Mouse (Mus musculus) midbrain, embryonic 12.5 days (tissue): ENCODE results near the gene Tnni2. TPM values are rescaled to one million over a fixed set of nuclear protein-coding genes. Genes with fewer than 3 reads are reported as not detected.

Experiments
- ATAC-seq: fragments of 200-750 bp; cut with Nextera tagmentation; 2 replicates; pipeline ENCODE4 v1.8.0; 2017; ENCODE audit warnings: low read depth, moderate TSS enrichment, moderate library complexity; ENCODE audit not compliant: low FRiP score
- H3K27ac ChIP-seq: fragments of 300-500 bp; sonication (generic); replicated peaks from 2 replicates; pipeline ENCODE4 v1.5.1; 2016; ENCODE audit warnings: mild to moderate bottlenecking
- H3K27me3 ChIP-seq: fragments of 300-500 bp; sonication (generic); 2 replicates; pipeline ENCODE4 v1.6.1; 2016; ENCODE audit warnings: mild to moderate bottlenecking
- H3K36me3 ChIP-seq: fragments of 300-500 bp; sonication (generic); 2 replicates; pipeline ENCODE4 v1.6.1; 2016
- H3K4me1 ChIP-seq: fragments of 300-500 bp; sonication (generic); 2 replicates; pipeline ENCODE4 v1.6.1; 2016
- H3K4me2 ChIP-seq: fragments of 300-500 bp; sonication (generic); replicated peaks from 2 replicates; pipeline ENCODE4 v1.6.1; 2016; ENCODE audit warnings: mild to moderate bottlenecking, moderate library complexity
- H3K4me3 ChIP-seq: fragments of 300-500 bp; sonication (generic); 2 replicates; pipeline ENCODE4 v1.5.1; 2016; ENCODE audit warnings: mild to moderate bottlenecking
- H3K9ac ChIP-seq: fragments of 300-500 bp; sonication (generic); replicated peaks from 2 replicates; pipeline ENCODE4 v1.6.1; 2016; ENCODE audit warnings: mild to moderate bottlenecking, moderate library complexity
- H3K9me3 ChIP-seq: fragments of 300-500 bp; sonication (generic); 2 replicates; pipeline ENCODE4 v1.6.1; 2016; ENCODE audit warnings: mild to moderate bottlenecking
- WGBS: fragments of 180-500 bp; shearing (Covaris S2); methylation state at CpG from one replicate; pipeline ENCODE4 v1.1.7; 2016; 5-methylcytosine and 5-hydroxymethylcytosine counted together
- polyA plus RNA-seq: library from polyadenylated mRNA; unstranded; fragments of >200 nt; fragmentation: Nextera tagmentation; extraction: Ambion mirVana; gene quantifications from 2 replicates; pipeline ENCODE4 v1.2.1, GENCODE M21; 2016

The Tnni2 gene
- polyA plus RNA-seq, 1 experiment from 2014 or later, result 0.66 TPM

GRCm38 (mm10) chr7:142433623-142434022 is 8.0 kb upstream of the Tnni2 start:
- Histone ChIP-seq H3K9ac (no peak overlapping the region), H3K4me2 (no peak overlapping the region), H3K36me3 (no peaks in the 10 kb centered on the region), H3K27ac (no peak overlapping the region), H3K9me3 (no peaks in the 10 kb centered on the region), H3K4me3 (no peak overlapping the region), H3K27me3 (peaks cover 13% of the 10 kb centered on the region), H3K4me1 (peaks cover 10% of the 10 kb centered on the region)
- no peak for ATAC-seq
- WGBS, result 58% methylated on average over 19 of the region's 19 CpGs

GRCm38 (mm10) chr7:142434137-142434865 is 7.3 kb upstream of the Tnni2 start, which contains the start of gene Syt8:
Syt8 (plus strand) TSS chr7:142434850.
- H3K4me2 ChIP-seq, result no peak within 1 kb of the TSS
- H3K9me3 ChIP-seq, result no peaks in the 10 kb centered on the region
- no peak within 1 kb of the TSS for H3K27ac ChIP-seq
- H3K4me1 ChIP-seq, result peaks cover 10% of the 10 kb centered on the region
- no peak for ATAC-seq
- H3K4me3 ChIP-seq, result no peak within 1 kb of the TSS
- no peaks in the 10 kb centered on the region for H3K36me3 ChIP-seq
- H3K9ac ChIP-seq, result no peak within 1 kb of the TSS
- peaks cover 9% of the 10 kb centered on the region for H3K27me3 ChIP-seq
- 88% methylated on average over 10 of the region's 10 CpGs for WGBS

- Histone ChIP-seq H3K27ac (no peak overlapping the region), H3K36me3 (no peaks in the 10 kb centered on the region), H3K4me2 (no peak overlapping the region), H3K4me1 (peaks cover 4% of the 10 kb centered on the region; the same call in 1 of the 2 replicates), H3K27me3 (peaks cover 9% of the 10 kb centered on the region), H3K9ac (no peak overlapping the region), H3K4me3 (no peak overlapping the region), H3K9me3 (no peaks in the 10 kb centered on the region)
- 26% methylated on average over 4 of the region's 4 CpGs for WGBS
- ATAC-seq, result no peak
Observed at GRCm38 (mm10) chr7:142435524-142435923, 6.1 kb upstream of the Tnni2 start.

- H3K27me3 ChIP-seq, result peaks cover 6% of the 10 kb centered on the region; the same call in 1 of the 2 replicates
- no peak for ATAC-seq
- WGBS, result 82% methylated on average over 5 of the region's 5 CpGs
- no peaks in the 10 kb centered on the region for H3K9me3 ChIP-seq
- no peaks in the 10 kb centered on the region for H3K4me1 ChIP-seq
- no peak overlapping the region for H3K27ac ChIP-seq
- H3K36me3 ChIP-seq, result no peaks in the 10 kb centered on the region
- no peak overlapping the region for H3K4me3 ChIP-seq
- H3K9ac ChIP-seq, result no peak overlapping the region
- no peak overlapping the region for H3K4me2 ChIP-seq
Observed at GRCm38 (mm10) chr7:142437324-142437723, 4.3 kb upstream of the Tnni2 start.

GRCm38 (mm10) chr7:142439966-142440365 is 1.6 kb upstream of the Tnni2 start:
- no peaks in the 10 kb centered on the region for H3K36me3 ChIP-seq
- no peaks in the 10 kb centered on the region; the same call in 1 of the 2 replicates for H3K27me3 ChIP-seq
- ATAC-seq, result no peak
- H3K4me3 ChIP-seq, result no peak overlapping the region
- no peak overlapping the region for H3K27ac ChIP-seq
- WGBS, result 85% methylated on average over 14 of the region's 14 CpGs
- H3K9ac ChIP-seq, result no peak overlapping the region
- no peak overlapping the region for H3K4me2 ChIP-seq
- H3K9me3 ChIP-seq, result no peaks in the 10 kb centered on the region
- no peaks in the 10 kb centered on the region for H3K4me1 ChIP-seq

GRCm38 (mm10) chr7:142440657-142441114 is 922 bp upstream of the Tnni2 start:
- Histone ChIP-seq H3K4me2 (no peak overlapping the region), H3K27me3 (no peaks in the 10 kb centered on the region; the same call in 1 of the 2 replicates), H3K4me1 (no peaks in the 10 kb centered on the region), H3K36me3 (no peaks in the 10 kb centered on the region), H3K9ac (no peak overlapping the region), H3K4me3 (no peak overlapping the region), H3K9me3 (no peaks in the 10 kb centered on the region), H3K27ac (no peak overlapping the region)
- WGBS, result 62% methylated on average over 5 of the region's 5 CpGs
- peak; percentile 27; the same call in 1 of the 2 replicates for ATAC-seq

GRCm38 (mm10) chr7:142442081-142442907 is 686 bp downstream of the Tnni2 start:
- H3K36me3 ChIP-seq, result no peaks in the 10 kb centered on the region

GRCm38 (mm10) chr7:142442908-142443420 is 1.4 kb downstream of the Tnni2 start:
- H3K27ac ChIP-seq, result no peak overlapping the region
- H3K9ac ChIP-seq, result no peak overlapping the region
- WGBS, result 94% methylated on average over 7 of the region's 7 CpGs
- no peaks in the 10 kb centered on the region; the same call in 1 of the 2 replicates for H3K27me3 ChIP-seq
- no peak for ATAC-seq
- H3K4me3 ChIP-seq, result no peak overlapping the region
- H3K36me3 ChIP-seq, result no peaks in the 10 kb centered on the region
- no peaks in the 10 kb centered on the region for H3K4me1 ChIP-seq
- no peaks in the 10 kb centered on the region for H3K9me3 ChIP-seq
- H3K4me2 ChIP-seq, result no peak overlapping the region

More at GRCm38 (mm10) chr7:142442081-142442907, 686 bp downstream of the Tnni2 start:
- H3K4me1 ChIP-seq, result no peaks in the 10 kb centered on the region
- H3K9me3 ChIP-seq, result no peaks in the 10 kb centered on the region
- no peak overlapping the region for H3K4me3 ChIP-seq
- no peak overlapping the region for H3K4me2 ChIP-seq
- no peak for ATAC-seq
- no peak overlapping the region for H3K27ac ChIP-seq
- no peaks in the 10 kb centered on the region; the same call in 1 of the 2 replicates for H3K27me3 ChIP-seq
- H3K9ac ChIP-seq, result no peak overlapping the region
- 82% methylated on average over 9 of the region's 9 CpGs for WGBS

GRCm38 (mm10) chr7:142443474-142443873 is 1.9 kb downstream of the Tnni2 start:
- WGBS, result 84% methylated on average over 5 of the region's 5 CpGs
- no peak for ATAC-seq
- Histone ChIP-seq H3K36me3 (no peaks in the 10 kb centered on the region), H3K4me1 (no peaks in the 10 kb centered on the region), H3K4me2 (no peak overlapping the region), H3K9ac (no peak overlapping the region), H3K27me3 (no peaks in the 10 kb centered on the region; the same call in 1 of the 2 replicates), H3K27ac (no peak overlapping the region), H3K4me3 (no peak overlapping the region), H3K9me3 (no peaks in the 10 kb centered on the region)

GRCm38 (mm10) chr7:142444171-142444570 is 2.6 kb downstream of the Tnni2 start:
- Histone ChIP-seq H3K27ac (no peak overlapping the region), H3K4me2 (no peak overlapping the region), H3K36me3 (no peaks in the 10 kb centered on the region), H3K9ac (no peak overlapping the region), H3K4me1 (no peaks in the 10 kb centered on the region), H3K9me3 (no peaks in the 10 kb centered on the region), H3K4me3 (no peak overlapping the region), H3K27me3 (no peaks in the 10 kb centered on the region; the same call in 1 of the 2 replicates)
- ATAC-seq, result no peak
- WGBS, result 88% methylated on average over 6 of the region's 6 CpGs

- no peak overlapping the region for H3K4me3 ChIP-seq
- ATAC-seq, result no peak
- H3K4me2 ChIP-seq, result no peak overlapping the region
- no peaks in the 10 kb centered on the region; the same call in 1 of the 2 replicates for H3K27me3 ChIP-seq
- no peaks in the 10 kb centered on the region for H3K36me3 ChIP-seq
- no peak overlapping the region for H3K27ac ChIP-seq
- WGBS, result 89% methylated on average over 6 of the region's 6 CpGs
- no peaks in the 10 kb centered on the region for H3K4me1 ChIP-seq
- no peak overlapping the region for H3K9ac ChIP-seq
- no peaks in the 10 kb centered on the region for H3K9me3 ChIP-seq
Observed at GRCm38 (mm10) chr7:142445324-142445723, 3.7 kb downstream of the Tnni2 start.

- ATAC-seq, result no peak
- Histone ChIP-seq H3K4me1 (no peaks in the 10 kb centered on the region), H3K27ac (no peak overlapping the region), H3K9ac (no peak overlapping the region), H3K9me3 (no peaks in the 10 kb centered on the region), H3K36me3 (no peaks in the 10 kb centered on the region), H3K27me3 (no peaks in the 10 kb centered on the region), H3K4me3 (no peak overlapping the region), H3K4me2 (no peak overlapping the region)
- WGBS, result 95% methylated on average over 4 of the region's 4 CpGs
Observed at GRCm38 (mm10) chr7:142446264-142446663, 4.7 kb downstream of the Tnni2 start.
